Mouse (Mus musculus) adipocyte (in vitro differentiated cells): ENCODE data around the gene Lonp1.
"Not testable (repeated sequence)": the region's sequence is repeated elsewhere in the genome, so short reads cannot be mapped to it uniquely, and the experiment has no call there.

Experiments used
- DNase-seq: peaks from one replicate; pipeline ENCODE4 v3.0.0-alpha.2; 2016; ENCODE audit warnings: low spot score

Gene Lonp1

GRCm38 (mm10) chr17:56625495-56625894 is 1.2 kb downstream of the Lonp1 start:
- DNase-seq: no peak

- no peak for DNase-seq
Measured at GRCm38 (mm10) chr17:56617628-56618027, 9.1 kb downstream of the Lonp1 start.

GRCm38 (mm10) chr17:56616725-56617124 is 10.0 kb downstream of the Lonp1 start:
- no peak for DNase-seq

- DNase-seq: no peak
Measured at GRCm38 (mm10) chr17:56615792-56616191, 10.9 kb downstream of the Lonp1 start.

- no peak for DNase-seq
Measured at GRCm38 (mm10) chr17:56615136-56615784, 11.4 kb downstream of the Lonp1 start.

GRCm38 (mm10) chr17:56614391-56615135 is 12.1 kb downstream of the Lonp1 start:
- DNase-seq: peak; percentile 43

- DNase-seq: peak; percentile 54
Measured at GRCm38 (mm10) chr17:56613893-56614292, 12.8 kb downstream of the Lonp1 start.

- DNase-seq: peak; percentile 96
Measured at GRCm38 (mm10) chr17:56613236-56613844, 13.3 kb downstream of the Lonp1 start, which contains the start of gene Rpl36. Rpl36 (plus strand) TSS chr17:56613416.

GRCm38 (mm10) chr17:56612565-56612939 is 14.1 kb downstream of the Lonp1 start:
- DNase-seq: not testable (repeated sequence)

GRCm38 (mm10) chr17:56611861-56612564 is 14.7 kb downstream of the Lonp1 start:
- DNase-seq: no peak

GRCm38 (mm10) chr17:56611323-56611722 is 15.4 kb downstream of the Lonp1 start:
- no peak for DNase-seq

- peak; percentile 99 for DNase-seq
Measured at GRCm38 (mm10) chr17:56609452-56610171, 17.1 kb downstream of the Lonp1 start, which contains the start of gene 2410015M20Rik. 2410015M20Rik (minus strand) TSS chr17:56609771.

GRCm38 (mm10) chr17:56608699-56609098 is 18.0 kb downstream of the Lonp1 start:
- DNase-seq: peak; percentile 53

GRCm38 (mm10) chr17:56607521-56608062 is 19.1 kb downstream of the Lonp1 start:
- no peak for DNase-seq

- no peak for DNase-seq
Measured at GRCm38 (mm10) chr17:56605431-56605830, 21.3 kb downstream of the Lonp1 start.

GRCm38 (mm10) chr17:56604422-56604821 is 22.3 kb downstream of the Lonp1 start:
- DNase-seq: no peak

- no peak for DNase-seq
Measured at GRCm38 (mm10) chr17:56604070-56604380, 22.7 kb downstream of the Lonp1 start.

- DNase-seq: no peak
Measured at GRCm38 (mm10) chr17:56603186-56604069, 23.3 kb downstream of the Lonp1 start.

GRCm38 (mm10) chr17:56593527-56594271 is 33.0 kb downstream of the Lonp1 start:
- no peak for DNase-seq

- no peak for DNase-seq
Measured at GRCm38 (mm10) chr17:56592553-56592952, 34.1 kb downstream of the Lonp1 start.
